Mouse (Mus musculus): ENCODE data around the gene Gipc2. TPM values are rescaled to one million over a fixed set of nuclear protein-coding genes. Genes with fewer than 3 reads are reported as not detected.
A peak's percentile ranks its signal among the peaks of the same experiment; 100 is the strongest.

The Gipc2 gene
- polyA plus RNA-seq, 1 experiment: 1.9 TPM

DNA sequence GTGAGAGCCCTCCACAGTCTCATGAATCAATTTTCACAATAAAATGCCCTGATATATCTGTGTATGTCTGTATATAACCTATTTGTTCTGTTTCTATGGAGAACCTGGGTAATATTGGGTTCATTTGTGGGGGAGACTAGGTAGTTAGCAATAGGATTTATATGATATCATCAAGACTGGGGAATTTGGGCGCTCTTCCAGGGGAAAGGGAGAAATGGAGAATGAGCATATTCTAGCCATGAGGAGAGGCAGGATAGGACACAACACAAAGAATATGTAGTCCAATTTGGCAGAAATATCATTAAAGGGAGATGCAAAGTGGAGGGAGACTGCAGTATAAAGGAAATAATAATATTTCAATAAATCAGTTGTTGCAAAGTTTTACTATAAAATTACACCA is 97.7 kb downstream of the Gipc2 start:
- Histone ChIP-seq H3K4me1 (ENCODE audit: control insufficient read depth, insufficient read depth, low read length) (no peaks in the 10 kb centered on the region; the same call in 1 of the 2 replicates), H3K27ac (ENCODE audit: insufficient read depth, low read length) (no peak overlapping the region), H3K4me3 (ENCODE audit: insufficient read depth, low read length) (no peak overlapping the region)
- TF ChIP-seq POLR2A (IDR thresholded peaks at IDR 0.05; ENCODE audit: low read depth, low read length) (no peak), CTCF (IDR thresholded peaks at IDR 0.05; ENCODE audit: borderline replicate concordance, insufficient read depth, low read length) (no peak)

DNA sequence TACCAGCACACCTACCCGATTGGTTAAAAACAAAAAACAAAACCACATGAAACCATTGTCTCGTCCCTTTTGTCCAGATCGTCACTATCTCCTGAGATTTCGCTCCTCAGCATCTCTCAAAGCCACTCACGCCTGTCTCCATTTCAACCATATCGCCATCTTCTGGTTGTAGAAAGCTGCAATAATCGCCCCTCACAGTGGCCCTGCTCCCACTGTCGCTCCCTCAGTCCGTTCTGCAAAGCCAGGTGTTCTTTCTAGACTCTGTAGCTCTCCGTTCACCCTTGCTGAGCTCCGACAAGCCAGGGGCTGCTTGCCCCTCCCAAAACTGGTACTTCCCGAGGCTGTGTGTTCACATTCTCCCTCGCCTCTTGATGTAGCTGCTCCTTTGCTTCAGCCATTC is 99.3 kb downstream of the Gipc2 start:
- no peak overlapping the region for H3K4me3 ChIP-seq (ENCODE audit: insufficient read depth, low read length)
- H3K4me1 ChIP-seq (ENCODE audit: control insufficient read depth, insufficient read depth, low read length): no peaks in the 10 kb centered on the region; the same call in 1 of the 2 replicates
- no peak overlapping the region for H3K27ac ChIP-seq (ENCODE audit: insufficient read depth, low read length)
- TF ChIP-seq CTCF (IDR thresholded peaks at IDR 0.05; ENCODE audit: borderline replicate concordance, insufficient read depth, low read length) (no peak), POLR2A (IDR thresholded peaks at IDR 0.05; ENCODE audit: low read depth, low read length) (no peak)

DNA sequence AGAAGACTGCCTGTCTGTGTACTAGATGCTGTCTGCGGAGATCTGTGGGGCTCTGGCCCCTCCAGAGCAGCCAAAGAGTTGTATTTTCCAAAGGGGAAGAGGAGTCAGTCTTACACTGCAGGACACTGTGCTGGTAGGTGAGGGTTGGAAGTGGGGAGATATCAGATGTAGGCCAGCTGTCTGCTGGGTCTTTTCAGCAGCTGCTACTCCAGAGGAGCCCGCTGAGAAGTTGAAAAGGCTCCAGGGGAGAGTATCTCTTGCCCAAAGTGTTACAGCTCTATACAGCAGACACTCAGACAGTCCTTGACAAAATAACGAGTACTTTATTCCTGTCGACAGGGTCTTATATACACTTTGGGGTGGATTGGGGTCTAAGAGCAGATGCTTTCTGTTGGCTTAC is 100.2 kb downstream of the Gipc2 start:
- Histone ChIP-seq H3K4me3 (ENCODE audit: insufficient read depth, low read length) (no peak overlapping the region), H3K27ac (ENCODE audit: insufficient read depth, low read length) (no peak overlapping the region), H3K4me1 (ENCODE audit: control insufficient read depth, insufficient read depth, low read length) (no peaks in the 10 kb centered on the region; the same call in 1 of the 2 replicates)
- TF ChIP-seq CTCF (IDR thresholded peaks at IDR 0.05; ENCODE audit: borderline replicate concordance, insufficient read depth, low read length) (no peak), POLR2A (IDR thresholded peaks at IDR 0.05; ENCODE audit: low read depth, low read length) (no peak)

DNA sequence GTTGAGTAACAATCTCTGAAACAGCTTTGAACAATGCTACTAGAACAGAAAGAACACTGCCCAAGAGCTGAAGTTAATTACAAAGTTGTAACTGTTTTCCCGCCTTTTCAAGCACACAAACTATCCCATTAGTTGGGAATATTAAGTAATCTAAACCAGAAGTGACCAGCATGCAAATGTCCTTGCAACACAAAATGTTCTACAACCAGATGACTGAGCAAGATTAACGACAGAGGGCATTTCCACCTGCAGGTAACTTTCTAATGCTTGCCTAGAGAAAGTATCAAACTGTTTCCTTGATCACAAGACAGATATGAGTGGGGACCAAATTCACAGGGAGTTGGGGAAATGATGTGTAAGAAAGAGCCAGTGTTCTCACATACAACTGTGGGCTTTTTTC is 101.9 kb downstream of the Gipc2 start:
- Histone ChIP-seq H3K27ac (ENCODE audit: insufficient read depth, low read length) (no peak overlapping the region), H3K4me1 (ENCODE audit: control insufficient read depth, insufficient read depth, low read length) (no peaks in the 10 kb centered on the region; the same call in 1 of the 2 replicates), H3K4me3 (ENCODE audit: insufficient read depth, low read length) (no peak overlapping the region)
- no peak for TF ChIP-seq POLR2A (IDR thresholded peaks at IDR 0.05; ENCODE audit: low read depth, low read length)
- no peak for TF ChIP-seq CTCF (IDR thresholded peaks at IDR 0.05; ENCODE audit: borderline replicate concordance, insufficient read depth, low read length)

DNA sequence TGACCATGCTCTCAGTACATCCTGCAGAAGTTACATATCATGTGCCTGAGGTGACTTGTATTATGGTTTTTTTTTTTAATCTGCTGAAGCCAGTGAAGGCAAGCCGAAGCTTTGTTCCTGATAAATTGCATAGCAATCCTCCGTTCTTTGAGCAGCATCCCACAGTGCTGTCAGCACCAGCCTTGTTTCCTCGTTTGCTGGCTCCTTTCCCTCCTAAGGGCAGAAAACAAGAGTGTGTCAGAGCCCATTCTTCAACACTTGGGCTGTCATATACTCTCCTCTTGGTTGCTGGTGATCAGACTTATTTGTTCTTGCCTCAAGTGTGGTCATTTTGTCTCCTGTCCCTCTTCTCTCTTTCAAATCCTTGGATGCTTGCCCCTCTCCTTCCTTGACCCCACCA is 103.2 kb downstream of the Gipc2 start:
- Histone ChIP-seq H3K27ac (ENCODE audit: insufficient read depth, low read length) (no peak overlapping the region), H3K4me3 (ENCODE audit: insufficient read depth, low read length) (no peak overlapping the region), H3K4me1 (ENCODE audit: control insufficient read depth, insufficient read depth, low read length) (no peaks in the 10 kb centered on the region; the same call in 1 of the 2 replicates)
- TF ChIP-seq CTCF (IDR thresholded peaks at IDR 0.05; ENCODE audit: borderline replicate concordance, insufficient read depth, low read length) (no peak), POLR2A (IDR thresholded peaks at IDR 0.05; ENCODE audit: low read depth, low read length) (no peak)

DNA sequence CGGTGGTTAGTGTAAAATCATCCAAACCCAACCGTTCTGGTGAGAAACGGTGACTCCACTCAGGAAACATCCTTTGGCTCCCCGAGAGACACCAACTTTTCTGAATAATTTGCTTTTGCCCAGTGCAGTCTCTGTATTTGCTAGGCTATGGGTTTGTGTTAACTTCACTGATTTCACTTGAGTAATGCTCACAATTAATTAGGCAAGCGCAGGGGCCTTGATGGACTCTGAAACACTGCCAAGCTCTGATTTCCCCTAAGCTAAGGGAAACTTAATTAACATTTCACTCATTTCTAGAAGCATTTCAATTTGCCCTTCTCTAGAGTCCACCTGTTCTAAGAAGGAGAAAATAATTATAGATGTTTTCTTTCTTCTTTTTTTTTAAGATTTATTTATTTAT is 104.9 kb downstream of the Gipc2 start:
- H3K27ac ChIP-seq (ENCODE audit: insufficient read depth, low read length): no peak overlapping the region
- TF ChIP-seq CTCF (IDR thresholded peaks at IDR 0.05; ENCODE audit: borderline replicate concordance, insufficient read depth, low read length): no peak
- TF ChIP-seq POLR2A (IDR thresholded peaks at IDR 0.05; ENCODE audit: low read depth, low read length): no peak
- no peak overlapping the region for H3K4me3 ChIP-seq (ENCODE audit: insufficient read depth, low read length)
- H3K4me1 ChIP-seq (ENCODE audit: control insufficient read depth, insufficient read depth, low read length): no peaks in the 10 kb centered on the region

DNA sequence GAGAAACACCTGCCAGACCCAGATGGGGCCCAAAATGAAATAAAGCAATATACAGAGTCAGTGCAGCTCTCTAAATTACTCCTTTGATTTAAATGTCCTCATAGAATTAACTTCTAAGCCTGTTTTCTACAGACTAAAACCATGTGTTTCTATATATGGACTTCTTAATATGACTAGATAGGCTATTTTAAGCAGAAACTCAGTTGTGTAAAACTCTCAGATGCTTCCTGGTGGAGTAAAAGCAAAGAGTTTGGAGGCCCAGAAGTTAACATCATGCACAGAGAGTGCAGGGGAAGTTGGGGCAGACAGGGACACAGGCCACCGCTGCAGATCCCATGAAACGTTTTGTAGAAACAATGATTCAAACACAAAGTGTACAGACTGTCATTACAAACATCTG is 107.8 kb downstream of the Gipc2 start:
- H3K4me3 ChIP-seq (ENCODE audit: insufficient read depth, low read length): no peak overlapping the region

DNA sequence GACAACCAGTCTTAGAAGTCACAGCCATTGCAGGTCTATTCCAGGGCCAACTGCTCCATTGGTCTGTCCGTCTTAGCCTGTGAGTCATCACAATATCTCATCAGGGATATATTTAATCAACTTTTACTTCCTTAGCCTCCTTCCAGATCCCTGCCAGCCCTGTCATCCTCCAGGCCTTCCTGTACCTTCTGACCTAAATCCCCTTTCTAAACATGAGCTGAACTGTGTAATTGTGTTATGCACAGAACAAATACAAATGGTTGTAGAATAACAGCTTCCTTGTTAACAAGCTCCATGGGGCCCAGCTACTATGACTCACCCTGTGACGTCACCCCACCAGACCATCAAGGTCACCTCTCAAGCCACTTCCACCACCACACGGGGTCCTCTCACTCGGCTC is 111.8 kb downstream of the Gipc2 start:
- H3K27ac ChIP-seq (ENCODE audit: insufficient read depth, low read length): no peak overlapping the region
- no peak for TF ChIP-seq CTCF (IDR thresholded peaks at IDR 0.05; ENCODE audit: borderline replicate concordance, insufficient read depth, low read length)
- no peak overlapping the region for H3K4me3 ChIP-seq (ENCODE audit: insufficient read depth, low read length)
- H3K4me1 ChIP-seq (ENCODE audit: control insufficient read depth, insufficient read depth, low read length): peaks cover 6% of the 10 kb centered on the region; the same call in 1 of the 2 replicates

More for the DNA sequence above, 107.8 kb downstream of the Gipc2 start:
- Histone ChIP-seq H3K4me1 (ENCODE audit: control insufficient read depth, insufficient read depth, low read length) (peaks cover 6% of the 10 kb centered on the region; the same call in 1 of the 2 replicates), H3K27ac (ENCODE audit: insufficient read depth, low read length) (no peak overlapping the region)
- TF ChIP-seq CTCF (IDR thresholded peaks at IDR 0.05; ENCODE audit: borderline replicate concordance, insufficient read depth, low read length): no peak
- no peak for TF ChIP-seq POLR2A (IDR thresholded peaks at IDR 0.05; ENCODE audit: low read depth, low read length)

DNA sequence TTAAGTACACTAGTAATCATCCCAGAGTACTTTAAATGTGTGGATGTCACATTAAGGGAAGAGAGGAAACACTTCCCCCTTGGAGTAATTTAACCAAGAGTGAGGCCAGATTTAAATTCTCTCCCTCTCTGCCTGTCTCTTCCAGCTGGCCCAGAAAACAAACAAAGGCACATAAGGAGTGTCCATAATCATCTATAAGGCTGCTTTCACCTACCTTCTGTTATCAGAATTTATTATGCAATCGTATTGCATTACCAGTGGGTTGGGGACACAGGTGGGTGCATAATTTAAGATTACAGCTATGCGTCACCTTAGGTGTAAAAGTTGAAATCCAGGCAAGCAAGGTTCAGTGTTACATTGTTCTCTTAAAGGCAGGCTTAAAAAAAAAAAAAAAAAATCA is 114.1 kb downstream of the Gipc2 start:
- no peak for TF ChIP-seq POLR2A (IDR thresholded peaks at IDR 0.05; ENCODE audit: low read depth, low read length)
- TF ChIP-seq CTCF (IDR thresholded peaks at IDR 0.05; ENCODE audit: borderline replicate concordance, insufficient read depth, low read length): no peak
- Histone ChIP-seq H3K27ac (ENCODE audit: insufficient read depth, low read length) (no peak overlapping the region), H3K4me1 (ENCODE audit: control insufficient read depth, insufficient read depth, low read length) (peaks cover 10% of the 10 kb centered on the region), H3K4me3 (ENCODE audit: insufficient read depth, low read length) (no peak overlapping the region)

DNA sequence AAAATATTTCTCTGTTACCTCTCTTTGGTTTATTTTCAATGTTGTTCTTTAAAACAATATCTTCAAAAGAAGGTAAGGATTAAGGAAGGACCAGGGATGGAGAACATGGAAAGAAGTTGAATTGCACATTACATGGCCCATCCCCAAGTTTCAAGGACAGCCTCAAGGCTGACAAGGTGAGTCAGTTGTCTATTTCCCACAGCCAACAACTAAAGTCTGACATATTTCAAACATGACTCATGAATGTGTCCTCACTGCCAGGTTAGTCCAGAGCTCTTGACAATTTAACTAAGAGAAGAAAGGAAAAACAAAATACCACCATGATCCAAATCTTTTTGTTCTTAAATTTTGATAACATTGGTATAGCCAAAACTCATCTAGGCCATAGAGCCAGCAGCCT is 118.1 kb downstream of the Gipc2 start:
- TF ChIP-seq POLR2A (IDR thresholded peaks at IDR 0.05; ENCODE audit: low read depth, low read length) (no peak), CTCF (IDR thresholded peaks at IDR 0.05; ENCODE audit: borderline replicate concordance, insufficient read depth, low read length) (no peak)
- no peak overlapping the region for H3K4me3 ChIP-seq (ENCODE audit: insufficient read depth, low read length)
- peaks cover 3% of the 10 kb centered on the region; the same call in 1 of the 2 replicates for H3K4me1 ChIP-seq (ENCODE audit: control insufficient read depth, insufficient read depth, low read length)
- H3K27ac ChIP-seq (ENCODE audit: insufficient read depth, low read length): peak overlapping the region; percentile 86

DNA sequence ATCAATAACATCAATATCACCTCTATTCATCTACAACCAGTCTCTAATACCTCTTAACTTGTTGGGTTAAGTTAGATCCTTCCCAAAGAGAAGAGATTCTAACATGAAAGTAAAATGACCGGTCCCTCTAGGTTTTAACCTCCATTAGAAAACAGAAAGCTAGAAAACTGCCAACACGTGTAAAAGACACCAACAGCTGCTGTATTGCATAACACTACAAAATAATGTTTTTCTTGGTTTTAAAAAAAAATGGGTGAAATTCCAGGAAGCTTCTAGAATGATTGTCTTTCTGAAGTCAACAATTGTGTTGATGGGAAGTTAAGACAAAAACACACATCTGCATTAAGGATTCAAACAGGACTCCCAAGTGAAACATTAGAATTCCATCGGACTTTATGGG is 119.1 kb downstream of the Gipc2 start:
- H3K4me3 ChIP-seq (ENCODE audit: insufficient read depth, low read length): no peak overlapping the region
- no peak overlapping the region for H3K27ac ChIP-seq (ENCODE audit: insufficient read depth, low read length)
- TF ChIP-seq POLR2A (IDR thresholded peaks at IDR 0.05; ENCODE audit: low read depth, low read length) (no peak), CTCF (IDR thresholded peaks at IDR 0.05; ENCODE audit: borderline replicate concordance, insufficient read depth, low read length) (no peak)
- peaks cover 3% of the 10 kb centered on the region; the same call in 1 of the 2 replicates for H3K4me1 ChIP-seq (ENCODE audit: control insufficient read depth, insufficient read depth, low read length)

Other genes with a start within 250 kb of the Gipc2 start
- 94.2 and 127 TPM in 2 replicates for gene Dnajb4, start 44.1 kb upstream of the Gipc2 start, polyA plus RNA-seq (2011; ENCODE audit: insufficient read length, low read depth, missing spikeins)
- 138 and 142 TPM in 2 replicates for gene Fubp1, start 44.2 kb upstream of the Gipc2 start, polyA plus RNA-seq (2011; ENCODE audit: insufficient read length, low read depth, missing spikeins)
- 144 and 152 TPM in 2 replicates for gene Nexn, start 100.1 kb upstream of the Gipc2 start, polyA plus RNA-seq (2011; ENCODE audit: insufficient read length, low read depth, missing spikeins)
- gene Miga1, start 174.2 kb upstream of the Gipc2 start, polyA plus RNA-seq (2011; ENCODE audit: insufficient read length, low read depth, missing spikeins): 9.9 and 13.2 TPM in 2 replicates
- gene Usp33, start 180.2 kb upstream of the Gipc2 start, polyA plus RNA-seq (2011; ENCODE audit: insufficient read length, low read depth, missing spikeins): 55.2 and 63.9 TPM in 2 replicates
- 66.9 and 77.3 TPM in 2 replicates for gene Zzz3, start 229.2 kb upstream of the Gipc2 start, polyA plus RNA-seq (2011; ENCODE audit: insufficient read length, low read depth, missing spikeins)

Data from embryonic fibroblast, embryonic 13.5 days (primary cell).